24 mouse cellular contexts compared by ENCODE assay signal in genomic region chr15:51244596-51244995, GRCm38 (mm10).
"Had no signal": no experiment of that assay in that cellular context is flagged by ENCODE, and none has a peak within 500 bp of the region (broad histone marks: within the 10 kb centered on the region; RNA-seq: fewer than 3 reads in every experiment).

No protein-coding gene starts in this region.

- DNase-seq: kidney, adult 8-10 months; kidney, postnatal 10 days; kidney, postnatal 36 days; layer of hippocampus, postnatal 36 days; liver; lung, adult 18-20 months; lung, postnatal 10 days; lung, postnatal 36 days; right cerebral cortex, adult 18-20 months; right cerebral cortex, postnatal 14 days; right cerebral cortex, postnatal 4 days; thymus, postnatal 36 days had no signal

- H3K27me3 ChIP-seq: kidney, embryonic 15.5 days; limb, embryonic 12.5 days; liver, embryonic 12.5 days; liver, embryonic 15.5 days; lung, embryonic 15.5 days; megakaryocyte, embryonic 14.5 days; midbrain, embryonic 13.5 days; neural tube, embryonic 12.5 days; neural tube, embryonic 15.5 days had no signal

- ATAC-seq: liver, embryonic 12.5 days; midbrain, embryonic 13.5 days had no signal

- H3K27ac ChIP-seq: kidney, embryonic 15.5 days; left cerebral cortex, adult 2 months; limb, embryonic 12.5 days; liver, embryonic 12.5 days; liver, embryonic 15.5 days; lung, embryonic 15.5 days; midbrain, embryonic 10.5 days; midbrain, embryonic 13.5 days; neural tube, embryonic 12.5 days; neural tube, embryonic 15.5 days; stomach, postnatal 0 days had no signal

- H3K36me3 ChIP-seq: kidney, embryonic 15.5 days; limb, embryonic 12.5 days; liver, embryonic 12.5 days; liver, embryonic 15.5 days; lung, embryonic 15.5 days; midbrain, embryonic 10.5 days; midbrain, embryonic 13.5 days; neural tube, embryonic 12.5 days; neural tube, embryonic 15.5 days had no signal

- H3K4me3 ChIP-seq: kidney, embryonic 15.5 days; left cerebral cortex, adult 2 months; limb, embryonic 12.5 days; liver, embryonic 12.5 days; liver, embryonic 15.5 days; lung, embryonic 15.5 days; megakaryocyte, embryonic 14.5 days; midbrain, embryonic 10.5 days; midbrain, embryonic 13.5 days; neural tube, embryonic 12.5 days; neural tube, embryonic 15.5 days had no signal

- H3K4me1 ChIP-seq: kidney, embryonic 15.5 days; limb, embryonic 12.5 days; liver, embryonic 12.5 days; liver, embryonic 15.5 days; megakaryocyte, embryonic 14.5 days; midbrain, embryonic 10.5 days; midbrain, embryonic 13.5 days; neural tube, embryonic 12.5 days; neural tube, embryonic 15.5 days had no signal
